Mouse (Mus musculus): ENCODE data around the gene Psmb7. TPM values are rescaled to one million over a fixed set of nuclear protein-coding genes. Genes with fewer than 3 reads are reported as not detected.
A peak's percentile ranks its signal among the peaks of the same experiment; 100 is the strongest.

Gene Psmb7
- polyA plus RNA-seq, 1 experiment from 2014 or later: 141 TPM

DNA sequence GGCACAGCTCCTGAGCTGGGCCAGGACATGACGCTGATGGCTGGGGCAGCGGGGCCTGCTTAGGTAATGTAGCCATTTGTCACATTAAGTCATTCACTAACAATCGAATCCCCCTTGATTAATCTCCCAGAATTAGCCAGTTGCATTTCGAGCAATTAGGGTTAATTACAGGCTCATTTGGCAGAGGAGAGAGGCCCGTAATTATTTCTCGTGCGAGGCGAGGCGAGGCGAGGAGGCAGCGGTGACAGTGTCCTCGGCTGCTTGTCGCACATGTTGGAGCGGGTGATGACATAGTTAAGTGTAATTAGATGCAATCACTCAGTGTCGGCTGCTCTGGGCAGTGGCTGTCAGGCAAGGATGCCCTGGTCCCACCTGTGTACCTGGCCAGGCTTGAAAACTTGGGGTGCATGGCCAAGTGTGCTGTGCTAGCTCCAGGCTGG lies 91.9 kb downstream of the Psmb7 start:
- ATAC-seq (ENCODE audit: low read depth): no peak
- WGBS (ENCODE audit: insufficient replicate concordance): 84% methylated on average over 15 of the region's 15 CpGs
- no peak overlapping the region for H3K27ac ChIP-seq (ENCODE audit: low read length)
- H3K4me1 ChIP-seq (ENCODE audit: control insufficient read depth, low read depth, low read length): no peaks in the 10 kb centered on the region
- H3K36me3 ChIP-seq (ENCODE audit: control insufficient read depth, insufficient read depth): peaks cover 3% of the 10 kb centered on the region; the same call in 1 of the 2 replicates
- H3K4me2 ChIP-seq (ENCODE audit: low read depth, low read length): no peak overlapping the region
- no peaks in the 10 kb centered on the region for H3K27me3 ChIP-seq (ENCODE audit: control insufficient read depth, insufficient read depth, low read depth, low read length)
- no peaks in the 10 kb centered on the region for H3K9me3 ChIP-seq (replicated peaks; ENCODE audit: control insufficient read depth, low read length)
- no peak overlapping the region for H3K9ac ChIP-seq (ENCODE audit: low read depth, low read length)
- no peak overlapping the region for H3K4me3 ChIP-seq (ENCODE audit: low read depth, low read length)

DNA sequence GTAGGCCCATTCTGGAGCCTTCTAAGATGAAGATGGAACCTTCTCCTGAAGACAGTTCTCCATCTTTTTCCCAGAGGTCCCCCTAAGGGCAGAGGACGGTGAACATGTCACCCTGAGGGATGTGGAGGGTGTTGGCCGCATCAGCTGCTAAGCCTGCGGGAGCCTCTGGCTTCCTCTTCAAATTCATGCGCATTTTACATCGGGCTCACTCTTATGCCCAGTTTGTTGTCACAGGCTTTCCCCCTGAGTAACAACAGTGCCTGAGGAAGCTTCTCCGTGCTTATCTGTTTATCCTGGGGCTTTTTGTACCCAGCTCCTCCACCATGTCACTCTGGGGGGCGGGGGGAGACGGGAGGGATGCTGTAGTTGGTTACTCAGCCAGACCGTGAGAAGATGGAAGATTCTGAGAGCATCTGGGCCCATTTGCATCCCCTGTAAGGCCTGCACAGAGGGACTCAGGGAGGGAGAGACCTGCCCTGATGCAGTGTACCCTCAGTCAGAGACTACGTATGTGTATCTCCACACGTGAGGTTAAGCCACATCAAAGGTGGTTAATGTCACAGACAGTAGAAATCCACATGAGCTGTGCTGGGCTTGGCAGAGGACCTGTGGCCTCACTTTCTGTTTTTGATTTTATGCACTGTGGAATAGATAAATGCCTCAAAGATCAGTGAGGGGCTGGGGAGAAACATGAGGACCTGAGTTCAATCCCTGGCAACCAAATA lies 95.9 kb downstream of the Psmb7 start:
- no peak for ATAC-seq (ENCODE audit: low read depth)
- no peaks in the 10 kb centered on the region for H3K27me3 ChIP-seq (ENCODE audit: control insufficient read depth, insufficient read depth, low read depth, low read length)

DNA sequence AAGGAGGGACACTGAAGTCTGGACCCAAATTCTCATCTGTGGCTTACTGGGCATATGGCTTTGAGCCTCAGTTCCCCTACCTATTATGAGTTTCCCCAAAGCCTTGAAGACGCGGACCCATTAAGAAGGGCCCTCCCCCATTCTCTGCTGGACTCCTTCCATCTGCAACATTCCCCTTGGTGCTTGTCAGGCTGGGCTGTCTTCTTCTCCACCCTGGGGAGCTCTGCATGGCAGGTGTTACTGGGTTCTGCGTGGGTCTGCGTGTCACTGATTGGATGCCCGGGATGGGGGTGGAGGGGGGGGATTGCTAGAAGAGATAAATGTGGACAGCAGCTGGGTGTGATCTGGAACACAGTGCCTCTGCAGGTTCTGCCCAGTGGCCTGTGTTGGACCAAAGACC lies 97.1 kb downstream of the Psmb7 start:
- no peak overlapping the region for H3K4me2 ChIP-seq (ENCODE audit: low read depth, low read length)
- 70% methylated on average over 5 of the region's 5 CpGs for WGBS (ENCODE audit: insufficient replicate concordance)
- no peak for ATAC-seq (ENCODE audit: low read depth)
- H3K9ac ChIP-seq (ENCODE audit: low read depth, low read length): no peak overlapping the region
- no peak overlapping the region for H3K4me3 ChIP-seq (ENCODE audit: low read depth, low read length)
- H3K9me3 ChIP-seq (replicated peaks; ENCODE audit: control insufficient read depth, low read length): no peaks in the 10 kb centered on the region
- no peaks in the 10 kb centered on the region for H3K27me3 ChIP-seq (ENCODE audit: control insufficient read depth, insufficient read depth, low read depth, low read length)
- H3K4me1 ChIP-seq (ENCODE audit: control insufficient read depth, low read depth, low read length): peaks cover 27% of the 10 kb centered on the region
- no peak overlapping the region for H3K27ac ChIP-seq (ENCODE audit: low read length)
- H3K36me3 ChIP-seq (ENCODE audit: control insufficient read depth, insufficient read depth): no peaks in the 10 kb centered on the region

More for the DNA sequence above, 95.9 kb downstream of the Psmb7 start:
- no peak overlapping the region for H3K4me2 ChIP-seq (ENCODE audit: low read depth, low read length)
- no peak overlapping the region for H3K4me3 ChIP-seq (ENCODE audit: low read depth, low read length)
- no peaks in the 10 kb centered on the region for H3K9me3 ChIP-seq (replicated peaks; ENCODE audit: control insufficient read depth, low read length)
- no peak overlapping the region for H3K27ac ChIP-seq (ENCODE audit: low read length)
- peaks cover 21% of the 10 kb centered on the region for H3K4me1 ChIP-seq (ENCODE audit: control insufficient read depth, low read depth, low read length)
- no peaks in the 10 kb centered on the region for H3K36me3 ChIP-seq (ENCODE audit: control insufficient read depth, insufficient read depth)
- H3K9ac ChIP-seq (ENCODE audit: low read depth, low read length): no peak overlapping the region
- 66% methylated on average over 11 of the region's 11 CpGs for WGBS (ENCODE audit: insufficient replicate concordance)

DNA sequence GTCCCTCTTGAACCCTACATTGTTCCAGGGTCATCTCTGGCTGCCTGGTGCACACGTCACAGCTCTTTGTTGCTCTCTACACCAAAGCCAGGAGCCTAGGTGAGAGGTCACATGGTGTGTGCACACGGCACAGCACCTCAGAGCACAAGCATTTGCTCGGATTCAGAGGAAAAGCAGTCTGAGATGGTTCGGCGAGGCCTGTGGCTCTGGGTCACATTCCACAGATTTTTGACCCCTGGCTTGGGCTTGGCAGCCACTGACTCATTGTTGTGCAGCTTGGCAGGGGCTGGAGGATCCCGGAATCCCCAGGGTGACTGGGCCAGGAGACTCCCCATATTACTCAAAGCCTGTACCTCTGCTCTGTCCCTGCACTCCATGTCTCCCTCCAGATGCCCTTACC lies 97.7 kb downstream of the Psmb7 start:
- H3K9me3 ChIP-seq (replicated peaks; ENCODE audit: control insufficient read depth, low read length): no peaks in the 10 kb centered on the region
- H3K9ac ChIP-seq (ENCODE audit: low read depth, low read length): no peak overlapping the region
- WGBS (ENCODE audit: insufficient replicate concordance): 55% methylated on average over 6 of the region's 6 CpGs
- H3K4me1 ChIP-seq (ENCODE audit: control insufficient read depth, low read depth, low read length): peaks cover 27% of the 10 kb centered on the region
- no peaks in the 10 kb centered on the region for H3K36me3 ChIP-seq (ENCODE audit: control insufficient read depth, insufficient read depth)
- H3K4me2 ChIP-seq (ENCODE audit: low read depth, low read length): no peak overlapping the region
- H3K27me3 ChIP-seq (ENCODE audit: control insufficient read depth, insufficient read depth, low read depth, low read length): no peaks in the 10 kb centered on the region
- ATAC-seq (ENCODE audit: low read depth): peak; percentile 41
- no peak overlapping the region for H3K4me3 ChIP-seq (ENCODE audit: low read depth, low read length)
- H3K27ac ChIP-seq (ENCODE audit: low read length): no peak overlapping the region

DNA sequence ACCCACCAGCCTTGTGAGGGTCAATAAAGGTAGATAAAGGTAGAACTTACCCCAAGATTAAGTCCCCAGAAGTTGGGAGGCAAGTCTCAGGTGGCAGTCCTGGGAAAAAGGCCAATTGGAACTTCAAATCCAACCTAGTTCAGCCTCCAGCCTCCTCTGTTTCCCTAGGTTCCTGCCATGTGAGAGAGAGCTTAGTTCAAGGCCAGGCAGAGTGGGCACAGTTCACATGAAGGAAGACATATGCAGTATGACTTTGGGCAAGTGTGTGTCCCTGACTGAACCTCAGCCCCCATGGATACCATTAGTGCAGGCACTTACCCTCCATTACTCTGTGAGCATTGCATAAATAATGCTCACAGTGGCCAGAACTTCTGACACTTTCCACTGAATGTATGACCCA lies 98.2 kb downstream of the Psmb7 start:
- Histone ChIP-seq H3K9me3 (replicated peaks; ENCODE audit: control insufficient read depth, low read length) (no peaks in the 10 kb centered on the region), H3K9ac (ENCODE audit: low read depth, low read length) (no peak overlapping the region), H3K4me2 (ENCODE audit: low read depth, low read length) (no peak overlapping the region), H3K27ac (ENCODE audit: low read length) (no peak overlapping the region), H3K4me1 (ENCODE audit: control insufficient read depth, low read depth, low read length) (peaks cover 27% of the 10 kb centered on the region), H3K27me3 (ENCODE audit: control insufficient read depth, insufficient read depth, low read depth, low read length) (no peaks in the 10 kb centered on the region), H3K4me3 (ENCODE audit: low read depth, low read length) (no peak overlapping the region), H3K36me3 (ENCODE audit: control insufficient read depth, insufficient read depth) (no peaks in the 10 kb centered on the region)
- ATAC-seq (ENCODE audit: low read depth): no peak

DNA sequence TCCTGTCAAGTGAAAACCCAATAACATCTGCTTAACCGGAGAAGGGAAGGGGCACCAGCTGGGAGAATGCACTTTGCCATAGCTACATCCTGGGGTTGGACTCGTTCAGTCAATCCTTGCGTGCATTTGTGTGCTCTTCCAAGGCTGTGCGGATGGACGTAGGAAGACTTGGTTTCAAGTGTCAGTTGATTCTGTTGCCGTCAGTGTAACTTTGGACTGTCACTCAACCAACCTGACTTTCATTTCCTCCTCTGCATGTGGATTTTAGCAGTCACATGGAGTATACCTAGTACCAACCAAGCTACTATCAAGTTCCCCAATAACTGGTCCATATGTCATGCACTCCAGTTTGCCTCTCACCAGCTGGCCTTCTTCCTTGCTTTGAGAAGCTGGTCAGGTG lies 98.9 kb downstream of the Psmb7 start:
- H3K4me3 ChIP-seq (ENCODE audit: low read depth, low read length): no peak overlapping the region
- no peaks in the 10 kb centered on the region for H3K9me3 ChIP-seq (replicated peaks; ENCODE audit: control insufficient read depth, low read length)
- H3K36me3 ChIP-seq (ENCODE audit: control insufficient read depth, insufficient read depth): no peaks in the 10 kb centered on the region
- WGBS (ENCODE audit: insufficient replicate concordance): 61% methylated on average over 6 of the region's 6 CpGs
- no peaks in the 10 kb centered on the region for H3K27me3 ChIP-seq (ENCODE audit: control insufficient read depth, insufficient read depth, low read depth, low read length)
- H3K4me2 ChIP-seq (ENCODE audit: low read depth, low read length): no peak overlapping the region
- no peak overlapping the region for H3K9ac ChIP-seq (ENCODE audit: low read depth, low read length)
- no peak overlapping the region for H3K27ac ChIP-seq (ENCODE audit: low read length)
- ATAC-seq (ENCODE audit: low read depth): no peak; the same call in 1 of the 2 replicates
- peaks cover 27% of the 10 kb centered on the region for H3K4me1 ChIP-seq (ENCODE audit: control insufficient read depth, low read depth, low read length)

DNA sequence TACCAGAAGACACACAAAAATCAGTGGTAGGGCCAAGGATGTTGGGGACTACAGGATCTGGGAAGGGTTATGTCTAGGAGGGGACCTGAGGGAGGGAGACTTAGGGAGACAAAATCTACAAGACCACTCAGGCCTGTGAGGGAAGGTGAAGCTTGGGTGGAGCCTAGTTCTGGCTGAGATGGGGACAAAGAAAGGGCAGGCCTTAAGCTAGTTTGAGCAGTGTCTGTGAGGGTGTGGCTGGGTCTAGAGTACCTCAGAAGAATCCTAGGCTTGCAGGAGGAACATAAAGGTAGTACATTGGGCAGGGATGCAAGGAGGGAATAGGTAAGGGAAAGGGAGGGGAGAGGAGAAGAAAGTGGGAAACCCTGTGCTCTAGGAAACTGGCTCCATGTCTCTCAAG lies 99.5 kb downstream of the Psmb7 start:
- no peaks in the 10 kb centered on the region for H3K27me3 ChIP-seq (ENCODE audit: control insufficient read depth, insufficient read depth, low read depth, low read length)
- H3K4me1 ChIP-seq (ENCODE audit: control insufficient read depth, low read depth, low read length): peaks cover 27% of the 10 kb centered on the region
- H3K36me3 ChIP-seq (ENCODE audit: control insufficient read depth, insufficient read depth): no peaks in the 10 kb centered on the region
- no peak overlapping the region for H3K4me3 ChIP-seq (ENCODE audit: low read depth, low read length)
- ATAC-seq (ENCODE audit: low read depth): no peak
- no peaks in the 10 kb centered on the region for H3K9me3 ChIP-seq (replicated peaks; ENCODE audit: control insufficient read depth, low read length)
- H3K27ac ChIP-seq (ENCODE audit: low read length): no peak overlapping the region
- H3K9ac ChIP-seq (ENCODE audit: low read depth, low read length): no peak overlapping the region
- no peak overlapping the region for H3K4me2 ChIP-seq (ENCODE audit: low read depth, low read length)

DNA sequence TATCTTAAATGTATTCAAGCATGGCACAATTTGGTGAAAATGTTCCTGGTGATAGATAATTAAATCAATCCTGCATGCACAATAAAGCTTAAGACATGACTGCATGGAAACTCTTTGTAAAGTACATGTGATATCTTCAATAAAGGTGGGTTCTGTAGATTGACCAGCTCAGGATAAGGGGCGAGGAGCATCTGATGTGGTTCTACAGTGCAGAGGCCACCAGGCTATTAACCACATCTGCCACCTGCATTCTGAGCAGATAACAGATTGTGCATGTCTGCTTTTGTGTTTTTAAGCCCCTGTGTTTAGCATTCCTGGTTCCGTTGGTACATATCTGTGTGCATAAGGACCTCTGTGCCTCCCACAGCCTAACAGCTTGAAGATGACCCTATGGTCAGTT lies 100.7 kb downstream of the Psmb7 start:
- peaks cover 27% of the 10 kb centered on the region for H3K4me1 ChIP-seq (ENCODE audit: control insufficient read depth, low read depth, low read length)
- no peak overlapping the region for H3K27ac ChIP-seq (ENCODE audit: low read length)
- ATAC-seq (ENCODE audit: low read depth): no peak
- H3K4me2 ChIP-seq (ENCODE audit: low read depth, low read length): no peak overlapping the region
- no peaks in the 10 kb centered on the region for H3K36me3 ChIP-seq (ENCODE audit: control insufficient read depth, insufficient read depth)
- no peaks in the 10 kb centered on the region for H3K9me3 ChIP-seq (replicated peaks; ENCODE audit: control insufficient read depth, low read length)
- H3K9ac ChIP-seq (ENCODE audit: low read depth, low read length): no peak overlapping the region
- no peak overlapping the region for H3K4me3 ChIP-seq (ENCODE audit: low read depth, low read length)
- H3K27me3 ChIP-seq (ENCODE audit: control insufficient read depth, insufficient read depth, low read depth, low read length): no peaks in the 10 kb centered on the region
- WGBS (ENCODE audit: insufficient replicate concordance): 45% methylated on average over 2 of the region's 2 CpGs

DNA sequence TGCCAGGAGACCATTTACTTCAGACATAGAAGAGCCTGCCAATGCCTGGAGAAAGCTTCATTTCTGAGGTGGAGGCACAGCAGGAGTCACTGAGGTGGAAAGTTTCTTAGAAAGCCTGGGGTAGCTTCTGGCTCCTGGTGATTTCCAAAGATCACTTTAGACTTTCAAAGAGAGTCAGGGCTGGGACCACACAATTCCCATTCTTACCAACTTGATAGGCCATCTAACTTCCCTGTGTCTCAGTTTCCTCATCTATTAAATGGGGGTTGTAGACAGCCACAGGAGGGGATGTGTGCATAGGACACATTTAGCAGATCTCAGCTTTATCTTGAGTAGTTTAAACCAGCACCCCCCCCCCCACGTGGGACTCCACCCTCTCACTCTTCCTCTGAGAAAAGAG lies 101.5 kb downstream of the Psmb7 start:
- no peak overlapping the region for H3K4me3 ChIP-seq (ENCODE audit: low read depth, low read length)
- H3K27ac ChIP-seq (ENCODE audit: low read length): no peak overlapping the region
- no peaks in the 10 kb centered on the region for H3K27me3 ChIP-seq (ENCODE audit: control insufficient read depth, insufficient read depth, low read depth, low read length)
- H3K36me3 ChIP-seq (ENCODE audit: control insufficient read depth, insufficient read depth): no peaks in the 10 kb centered on the region
- no peak overlapping the region for H3K4me2 ChIP-seq (ENCODE audit: low read depth, low read length)
- H3K4me1 ChIP-seq (ENCODE audit: control insufficient read depth, low read depth, low read length): peaks cover 31% of the 10 kb centered on the region
- H3K9me3 ChIP-seq (replicated peaks; ENCODE audit: control insufficient read depth, low read length): no peaks in the 10 kb centered on the region
- H3K9ac ChIP-seq (ENCODE audit: low read depth, low read length): no peak overlapping the region
- WGBS (ENCODE audit: insufficient replicate concordance): 21% methylated on average over 1 of the region's 1 CpGs
- ATAC-seq (ENCODE audit: low read depth): no peak

Measured in liver, embryonic 16.5 days (tissue).